Mouse (Mus musculus) kidney, postnatal 10 days (tissue): Measurements from ENCODE around the gene Washc1.
A peak's percentile ranks its signal among the peaks of the same experiment; 100 is the strongest.
"Not testable (repeated sequence)": the region's sequence is repeated elsewhere in the genome, so short reads cannot be mapped to it uniquely, and the experiment has no call there.

ENCODE experiments used
- DNase-seq: peaks from one replicate; pipeline ENCODE4 v3.0.0; 2021; ENCODE audit warnings: mixed read lengths

The Washc1 gene

DNA sequence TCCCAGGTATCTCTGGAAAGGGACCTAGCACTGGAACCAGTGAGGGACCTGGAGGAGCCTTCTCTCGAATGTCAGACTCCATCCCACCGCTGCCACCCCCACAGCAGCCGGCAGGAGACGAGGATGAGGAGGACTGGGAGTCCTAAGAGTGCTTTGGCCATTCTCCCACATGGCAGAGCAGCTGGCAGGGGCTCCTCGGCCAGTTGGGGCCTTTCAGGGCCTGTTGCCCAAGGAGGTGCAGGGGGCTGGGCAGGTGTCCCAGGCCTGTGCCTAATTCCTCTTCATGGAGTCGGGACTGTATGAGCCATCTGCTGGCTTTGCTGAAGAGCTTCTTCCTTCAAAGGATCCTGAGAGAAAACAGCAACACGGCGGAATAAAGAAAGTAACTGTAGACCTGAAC, 7.6 kb downstream of the Washc1 start:
- DNase-seq, result no peak

GRCm38 (mm10) chr17:66120701-66121100, 9.4 kb downstream of the Washc1 start:
- no peak for DNase-seq

- peak; percentile 96 for DNase-seq
These were observed 11.9 kb downstream of the Washc1 start, which contains the start of gene Ddx11 for GRCm38 (mm10) chr17:66123066-66123815. Ddx11 (plus strand) TSS chr17:66123520.

DNA sequence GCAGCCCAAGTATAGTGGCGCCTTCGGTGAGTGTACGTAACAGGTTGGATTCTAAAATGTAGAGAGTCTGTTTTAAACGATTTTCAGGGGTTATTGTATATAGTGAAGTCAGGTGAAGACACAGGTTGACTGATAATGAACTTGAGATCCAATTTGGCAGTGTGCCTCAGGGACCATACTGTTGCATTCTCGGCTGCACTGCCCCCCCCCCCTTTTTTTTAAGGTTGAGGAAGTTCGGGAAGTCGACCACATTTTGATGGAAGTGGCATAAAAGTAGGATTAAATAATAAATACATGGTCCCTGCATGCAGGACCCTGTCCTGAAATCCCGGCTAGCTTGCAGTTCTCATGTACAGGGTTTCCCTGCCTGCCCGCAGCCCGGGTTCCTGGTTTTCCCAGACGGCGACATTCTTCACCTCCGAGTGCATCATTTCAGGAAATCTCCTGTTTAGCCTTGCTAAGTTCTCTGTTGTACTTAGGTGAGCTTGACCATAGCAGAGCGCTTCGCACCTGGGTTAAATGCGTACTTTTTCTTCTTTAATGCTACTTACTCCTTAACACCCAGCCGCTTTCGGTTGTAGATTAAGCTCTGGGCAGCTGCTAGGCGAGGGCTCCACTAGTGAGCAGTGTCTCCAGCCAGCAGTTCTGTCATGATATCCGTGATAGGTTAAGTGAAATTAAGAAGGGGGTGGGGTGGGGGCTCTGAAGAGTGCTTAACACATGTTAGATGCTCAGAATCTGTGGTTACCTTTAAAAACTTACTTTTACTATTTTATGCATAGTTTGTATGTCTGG, 12.7 kb downstream of the Washc1 start:
- DNase-seq, result peak; percentile 27

DNA sequence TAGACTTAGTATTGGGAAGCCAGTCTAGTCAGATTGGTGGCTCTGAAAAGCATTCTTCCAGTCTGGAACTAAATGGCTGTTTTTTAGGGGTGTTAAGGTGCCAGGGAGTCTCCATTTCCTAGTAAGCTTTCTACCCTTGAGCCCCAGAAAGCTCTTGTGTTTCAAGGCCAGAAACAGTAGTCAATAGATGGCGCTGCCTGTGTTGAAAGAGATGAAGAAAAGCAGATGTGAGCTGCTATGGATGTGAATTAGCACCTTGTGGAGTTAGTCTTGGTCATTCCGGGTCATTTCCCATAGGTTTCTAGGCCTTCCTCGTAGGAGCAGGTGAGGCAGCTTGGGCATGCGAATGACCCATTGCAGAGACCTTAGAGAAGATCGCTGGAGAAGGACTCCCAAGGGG, 13.9 kb downstream of the Washc1 start:
- DNase-seq, result no peak

DNA sequence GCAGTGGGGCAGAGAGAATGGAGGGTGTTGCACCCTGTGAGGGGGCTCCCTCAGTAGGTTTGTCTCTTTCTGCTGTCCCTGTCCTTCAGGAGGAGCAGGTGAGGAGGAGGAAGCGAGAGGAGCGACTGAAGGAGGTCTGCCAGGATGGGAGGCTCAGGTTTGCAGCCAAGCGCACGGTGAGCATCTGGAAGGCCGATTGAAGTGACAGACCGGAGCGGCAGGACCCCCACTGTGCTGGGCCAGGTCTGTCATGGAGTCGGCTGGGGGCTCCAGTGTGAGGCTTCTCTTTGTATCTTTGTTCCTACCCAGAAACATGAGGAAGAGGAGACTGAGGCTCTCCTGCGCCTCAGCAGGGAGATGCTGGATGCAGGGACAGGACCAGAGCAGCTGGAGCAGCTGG, 19.0 kb downstream of the Washc1 start:
- DNase-seq, result no peak

DNA sequence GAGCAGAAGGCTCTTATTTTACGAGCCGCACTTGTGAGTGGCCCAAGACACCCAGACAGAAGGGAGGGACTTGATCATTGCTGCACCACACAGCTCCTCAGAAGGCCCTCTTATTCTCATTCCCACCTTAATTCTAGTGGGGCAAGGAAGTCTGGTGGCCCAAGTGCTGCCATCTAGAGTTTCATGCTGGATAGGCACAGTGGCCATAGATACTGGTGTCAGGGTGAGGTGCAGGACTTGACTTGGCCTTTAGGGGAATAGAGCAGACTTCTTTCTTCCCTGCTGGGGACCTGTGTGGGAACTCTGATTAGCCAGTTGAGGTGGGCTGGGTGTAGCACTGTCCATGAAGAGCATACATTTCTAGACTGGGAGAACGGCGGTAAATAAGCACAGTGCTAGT, 19.9 kb downstream of the Washc1 start:
- no peak for DNase-seq

DNA sequence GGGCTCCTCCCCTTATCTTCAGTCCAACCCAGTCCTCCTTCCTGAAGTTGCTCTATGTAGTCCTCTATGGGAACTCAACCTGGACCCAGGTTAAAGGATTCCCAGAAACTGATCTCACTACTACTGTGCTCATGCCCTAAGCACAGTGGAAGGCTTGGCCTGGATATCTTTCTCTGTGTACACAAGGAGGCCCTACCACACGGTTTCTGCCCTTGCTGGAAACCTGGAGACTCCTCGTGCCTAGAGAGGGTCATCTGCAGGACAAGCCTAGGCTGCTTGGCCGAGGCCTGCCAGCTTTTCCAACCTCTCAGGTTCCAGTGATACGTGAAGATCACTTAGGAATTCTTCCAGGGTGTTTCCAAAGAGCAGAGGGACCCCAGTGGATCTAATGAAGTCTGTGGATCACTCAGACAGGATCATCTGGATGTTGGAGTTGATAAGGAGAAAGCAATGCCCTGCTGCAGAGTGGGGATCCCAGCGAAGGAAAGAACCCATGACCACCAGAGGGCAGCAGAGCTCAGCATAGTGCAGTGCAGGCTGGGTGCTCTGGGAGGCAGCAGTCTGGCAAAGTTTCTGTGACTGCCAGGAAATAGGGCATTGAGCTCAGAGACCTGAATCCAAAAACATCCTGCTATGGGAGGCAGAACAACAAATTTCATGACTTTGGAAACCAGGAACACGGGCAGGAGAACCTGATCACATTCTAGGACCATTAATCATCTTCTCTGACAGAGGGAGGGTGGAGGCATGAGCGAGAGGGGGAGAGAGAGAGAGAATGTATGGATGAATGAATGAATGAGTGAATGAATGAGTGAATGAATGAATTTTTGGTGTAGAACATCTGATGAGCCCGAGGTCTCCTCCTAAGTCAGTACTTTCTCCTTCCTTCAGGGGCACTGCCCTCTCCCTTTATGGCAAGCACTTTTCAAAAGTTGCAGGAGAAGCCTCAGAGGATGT, 41.6 kb downstream of the Washc1 start:
- DNase-seq, result not testable (repeated sequence)

DNA sequence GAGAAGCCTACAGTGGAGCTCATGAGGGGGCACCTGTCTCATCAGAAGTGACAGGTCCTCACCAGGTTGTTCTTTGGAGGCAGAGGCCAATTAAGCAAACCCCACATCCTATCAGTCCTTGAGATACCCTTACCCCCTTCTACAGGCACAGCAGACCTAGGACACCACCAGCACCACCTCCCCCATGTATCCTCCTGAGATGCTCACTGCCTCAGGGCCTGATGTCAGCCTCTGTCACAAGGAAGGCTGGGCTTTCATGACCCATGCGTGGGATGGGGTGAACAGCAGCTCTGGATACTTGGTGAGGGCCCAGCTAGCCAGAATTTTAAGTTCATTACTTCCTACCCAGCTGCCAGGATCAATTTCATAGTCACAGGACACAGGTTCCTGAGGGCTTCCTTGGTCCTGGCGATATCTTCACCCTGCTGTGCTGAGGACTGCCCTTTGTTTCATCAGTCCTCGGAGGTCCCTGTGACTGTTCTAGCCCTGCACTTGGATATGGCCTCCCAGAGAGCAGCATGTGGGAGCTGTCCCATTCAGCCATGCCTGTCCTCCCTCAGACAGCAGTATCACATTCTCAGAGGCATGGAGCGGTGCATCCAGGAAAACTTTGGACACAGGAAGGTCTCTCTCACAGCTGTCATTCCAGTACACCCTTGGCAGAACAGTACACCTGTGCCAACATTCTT, 42.5 kb downstream of the Washc1 start:
- DNase-seq, result not testable (repeated sequence)

DNA sequence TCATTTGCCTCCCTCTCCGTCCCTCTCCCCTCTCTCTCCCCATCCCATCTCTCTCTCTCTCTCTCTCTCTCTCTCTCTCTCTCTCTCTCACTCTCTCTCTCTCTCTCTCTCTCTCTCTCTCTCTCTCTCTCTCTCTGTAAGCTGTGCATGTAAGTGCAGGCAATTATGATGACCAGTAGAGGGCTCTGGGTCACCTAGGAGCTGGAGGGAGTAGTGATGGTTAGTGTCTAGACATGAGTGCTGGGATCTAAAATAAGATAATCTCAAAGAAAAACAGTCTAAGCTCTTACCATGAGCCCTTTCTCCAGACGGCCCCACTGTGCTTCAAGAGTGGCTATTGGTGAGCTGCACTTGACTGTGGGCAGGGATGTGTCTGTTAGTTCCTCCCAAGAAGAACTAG, 43.5 kb downstream of the Washc1 start:
- DNase-seq, result no peak

GRCm38 (mm10) chr17:66158271-66158670, 46.9 kb downstream of the Washc1 start:
- DNase-seq, result no peak

GRCm38 (mm10) chr17:66167141-66167540, 55.8 kb downstream of the Washc1 start:
- not testable (repeated sequence) for DNase-seq
